In genomic region chr10:19907246-19907804, GRCm38 (mm10) we compare ENCODE assay signal across 7 mouse cellular contexts. TPM values are rescaled to one million over a fixed set of nuclear protein-coding genes. Genes with fewer than 3 reads are reported as not detected.
DNase-seq lines count a peak whose midpoint lies in the region; ATAC-seq and TF ChIP-seq lines count a peak whose summit lies in the region.

Pex7 (minus strand) TSS chr10:19907689.

- WGBS in embryonic facial prominence, embryonic 11.5 days = under 1% methylated on average over 54 of the region's 60 CpGs
- whole genome bisulfite sequencing in limb, embryonic 11.5 days = under 1% methylated on average over 58 of the region's 60 CpGs
- under 1% methylated on average over 60 of the region's 60 CpGs for WGBS in midbrain, embryonic 15.5 days
- WGBS in spleen, adult 2 months = under 1% methylated on average over 60 of the region's 60 CpGs

- peak within 1 kb of the TSS; percentile 91 for H3K27ac ChIP-seq in embryonic facial prominence, embryonic 11.5 days (replicated peaks; ENCODE audit: low read depth, low read length)
- peak within 1 kb of the TSS; percentile 88 for H3K27ac ChIP-seq in limb, embryonic 11.5 days (replicated peaks; ENCODE audit: low read depth, low read length)
- peak within 1 kb of the TSS; percentile 98 for H3K27ac ChIP-seq in midbrain, embryonic 15.5 days
- H3K27ac ChIP-seq in spleen, adult 2 months (ENCODE audit: insufficient read depth, low read length) = peak within 1 kb of the TSS; percentile 100

- no peaks in the 10 kb centered on the region for H3K9me3 ChIP-seq in embryonic facial prominence, embryonic 11.5 days (replicated peaks; ENCODE audit: control insufficient read depth, low read length)
- no peaks in the 10 kb centered on the region for H3K9me3 ChIP-seq in limb, embryonic 11.5 days (ENCODE audit: control insufficient read depth, low read length)
- H3K9me3 ChIP-seq in midbrain, embryonic 15.5 days = no peaks in the 10 kb centered on the region

- DNase-seq in adrenal gland, postnatal 14 days = peak; percentile 94
- peak; percentile 97 for DNase-seq in embryonic facial prominence, embryonic 11.5 days (ENCODE audit: low spot score)
- DNase-seq in heart, adult 11 months = peak; percentile 99
- peak; percentile 97 for DNase-seq in kidney, adult 18-20 months
- peak; percentile 94 for DNase-seq in limb, embryonic 11.5 days (ENCODE audit: low spot score)
- peak; percentile 83 to 90 for DNase-seq in spleen, adult 2 months (ENCODE audit: low read depth in 1 of 2, low spot score in 2 of 2)

- ATAC-seq in embryonic facial prominence, embryonic 11.5 days (replicated peaks; ENCODE audit: insufficient number of reproducible peaks, low FRiP score, low TSS enrichment, low read depth) = peak; percentile 96
- peak; percentile 90 for ATAC-seq in limb, embryonic 11.5 days (ENCODE audit: insufficient number of reproducible peaks, low FRiP score, low TSS enrichment, low read depth)
- peak; percentile 98 for ATAC-seq in midbrain, embryonic 15.5 days (replicated peaks)

- no peaks in the 10 kb centered on the region for H3K36me3 ChIP-seq in embryonic facial prominence, embryonic 11.5 days (replicated peaks; ENCODE audit: control insufficient read depth, insufficient read depth, low read depth, low read length)
- H3K36me3 ChIP-seq in limb, embryonic 11.5 days (ENCODE audit: control insufficient read depth, insufficient read depth, low read length) = no peaks in the 10 kb centered on the region
- no peaks in the 10 kb centered on the region for H3K36me3 ChIP-seq in midbrain, embryonic 15.5 days (replicated peaks)
- H3K36me3 ChIP-seq in spleen, adult 2 months (ENCODE audit: control insufficient read depth, insufficient read depth, low read length) = no peaks in the 10 kb centered on the region; the same call in 1 of the 2 replicates

- TF ChIP-seq POLR2A in spleen, adult 2 months (IDR thresholded peaks at IDR 0.05; ENCODE audit: low read depth, low read length) = peak; percentile 30; the same call in 1 of the 2 replicates

- TF ChIP-seq CTCF in spleen, adult 2 months (IDR thresholded peaks at IDR 0.05; ENCODE audit: extremely low read depth, insufficient read depth, insufficient read length, insufficient replicate concordance) = peak; percentile 93

- H3K4me2 ChIP-seq in embryonic facial prominence, embryonic 11.5 days (ENCODE audit: low read depth, low read length) = 0 out of 2 replicates have a peak within 1 kb of the TSS, but pooled peaks have one; percentile 23
- H3K4me2 ChIP-seq in limb, embryonic 11.5 days (ENCODE audit: low read depth, severe bottlenecking) = peak within 1 kb of the TSS; percentile 1; the same call in 1 of the 2 replicates
- H3K4me2 ChIP-seq in midbrain, embryonic 15.5 days = peak within 1 kb of the TSS; percentile 38

- peak within 1 kb of the TSS; percentile 92 for H3K9ac ChIP-seq in embryonic facial prominence, embryonic 11.5 days (replicated peaks; ENCODE audit: low read length)
- peak within 1 kb of the TSS; percentile 93 for H3K9ac ChIP-seq in limb, embryonic 11.5 days (ENCODE audit: low read length)
- peak within 1 kb of the TSS; percentile 78 for H3K9ac ChIP-seq in midbrain, embryonic 15.5 days

- no peaks in the 10 kb centered on the region for H3K27me3 ChIP-seq in embryonic facial prominence, embryonic 11.5 days (ENCODE audit: control insufficient read depth, insufficient read depth, low read length)
- no peaks in the 10 kb centered on the region for H3K27me3 ChIP-seq in limb, embryonic 11.5 days (ENCODE audit: control insufficient read depth, insufficient read depth, low read length)
- H3K27me3 ChIP-seq in midbrain, embryonic 15.5 days (replicated peaks) = no peaks in the 10 kb centered on the region; the same call in 1 of the 2 replicates
- H3K27me3 ChIP-seq in spleen, adult 2 months (ENCODE audit: control insufficient read depth, insufficient read depth, low read length) = no peaks in the 10 kb centered on the region

- peak within 1 kb of the TSS; percentile 72 for H3K4me3 ChIP-seq in embryonic facial prominence, embryonic 11.5 days (ENCODE audit: low read depth, low read length)
- H3K4me3 ChIP-seq in limb, embryonic 11.5 days (ENCODE audit: low read depth, low read length) = peak within 1 kb of the TSS; percentile 53
- peak within 1 kb of the TSS; percentile 73 for H3K4me3 ChIP-seq in midbrain, embryonic 15.5 days
- peak within 1 kb of the TSS; percentile 91 for H3K4me3 ChIP-seq in spleen, adult 2 months (ENCODE audit: extremely low read depth, insufficient read depth, insufficient read length)

- H3K4me1 ChIP-seq in embryonic facial prominence, embryonic 11.5 days (ENCODE audit: control insufficient read depth, insufficient read depth, low read length) = no peaks in the 10 kb centered on the region
- H3K4me1 ChIP-seq in limb, embryonic 11.5 days (ENCODE audit: control insufficient read depth, insufficient read depth, low read length) = no peaks in the 10 kb centered on the region
- no peaks in the 10 kb centered on the region for H3K4me1 ChIP-seq in midbrain, embryonic 15.5 days
- H3K4me1 ChIP-seq in spleen, adult 2 months (ENCODE audit: control insufficient read depth, insufficient read depth, insufficient read length) = no peaks in the 10 kb centered on the region

RNA-seq across cellular contexts. Expression of gene Pex7, which starts in this region (rescaled TPM):
- 41.4 and 42.3 TPM in 2 replicates for total RNA-seq in adrenal gland, postnatal 14 days (2021)
- 21.8 and 22.7 TPM in 2 replicates for polyA plus RNA-seq in embryonic facial prominence, embryonic 11.5 days (2014; fragmentation: Nextera tagmentation; extraction: Ambion mirVana)
- 18.0 and 23.3 TPM in 2 replicates for polyA plus RNA-seq in limb, embryonic 11.5 days (2014; fragmentation: Nextera tagmentation; extraction: Ambion mirVana)
- 26.8 and 27.4 TPM in 2 replicates for polyA plus RNA-seq in midbrain, embryonic 15.5 days (2015; fragmentation: Nextera tagmentation; extraction: Ambion mirVana)
- 14.9 and 22.5 TPM in 2 replicates for polyA plus RNA-seq in spleen, adult 2 months (2012; rRNA removed)

Comparison
In these comparisons a context has a peak if more than half of its experiments do, and no peak if none do; other contexts are left out.
1. Peak in every context shown above with its lines: DNase-seq, ATAC-seq, H3K4me3 ChIP-seq and H3K27ac ChIP-seq.